Mouse (Mus musculus) heart, adult 2 months (tissue): ENCODE measurements at regions not wholly inside any gene's neighbourhood (a gene's known extent, or its start where the extent isn't known, plus 50 kb on each side); places are given as distances from the start of the nearest gene placed in this dataset.
A peak's percentile ranks its signal among the peaks of the same experiment; 100 is the strongest.

Experiments used
- DNase-seq, 2 experiments: peaks; one replicate each; pipeline ENCODE4 v3.0.0; 2021
- H3K27ac ChIP-seq: fragments of 200-600 bp; 2 replicates; pipeline ENCODE4 v1.8.1; 2022
- H3K27me3 ChIP-seq: fragments of 200-500 bp; 2 replicates; pipeline ENCODE4 v1.6.1; 2012; ENCODE audit warnings: mild to moderate bottlenecking, low read length, inconsistent platforms, mixed read lengths; ENCODE audit not compliant: control insufficient read depth, insufficient read depth
- H3K36me3 ChIP-seq: fragments of 200-500 bp; 2 replicates; pipeline ENCODE4 v1.6.1; 2012; ENCODE audit warnings: low read length, inconsistent platforms; ENCODE audit not compliant: control insufficient read depth, insufficient read depth
- H3K4me1 ChIP-seq: fragments of 200-500 bp; 2 replicates; pipeline ENCODE4 v1.6.1; 2011; ENCODE audit warnings: low read length; ENCODE audit not compliant: control insufficient read depth, insufficient read depth
- H3K4me3 ChIP-seq: fragments of 200-600 bp; 2 replicates; pipeline ENCODE4 v1.8.1; 2022
- H3K79me2 ChIP-seq: fragments of 200-500 bp; replicated peaks from 2 replicates; pipeline ENCODE4 v1.6.1; 2012; ENCODE audit warnings: mild to moderate bottlenecking, inconsistent platforms, low read length, moderate library complexity, mixed read lengths; ENCODE audit not compliant: control insufficient read depth, insufficient read depth
- H3K9ac ChIP-seq: fragments of 200-500 bp; 2 replicates; pipeline ENCODE4 v1.6.1; 2012; ENCODE audit warnings: low read depth, mild to moderate bottlenecking, control low read depth, inconsistent platforms, low read length, mixed read lengths
- CTCF ChIP-seq: fragments of 200-600 bp; IDR thresholded peaks from 2 replicates; pipeline ENCODE4 v1.8.1; 2022; ENCODE audit warnings: antibody characterized with exemption, mild to moderate bottlenecking, moderate library complexity
- EP300 ChIP-seq: fragments of 200-500 bp; IDR thresholded peaks from 2 replicates; pipeline ENCODE4 v1.6.1; 2011; ENCODE audit warnings: low read depth, low read length, control low read depth; ENCODE audit not compliant: insufficient read depth
- POLR2A ChIP-seq: fragments of 200-500 bp; IDR thresholded peaks from 2 replicates; pipeline ENCODE4 v1.6.1; 2011; ENCODE audit warnings: mild to moderate bottlenecking, low read depth, low read length, control low read depth; ENCODE audit not compliant: insufficient read depth
- WGBS: fragments of 180-500 bp; shearing (Covaris S2); methylation state at CpG from one replicate; pipeline ENCODE4 v1.1.7; 2018; 5-methylcytosine and 5-hydroxymethylcytosine counted together
- intact Hi-C: fragments of 180-260 bp; cut with DNase I; formaldehyde crosslinking; loops from one replicate; pipeline ENCODE4 v1.15.1; 2025

GRCm38 (mm10) chr2:68799993-68800740, 61.1 kb upstream of the Cers6 start:
- Histone ChIP-seq H3K79me2 (no peaks in the 10 kb centered on the region), H3K27ac (no peak overlapping the region), H3K9ac (no peak overlapping the region), H3K36me3 (no peaks in the 10 kb centered on the region), H3K4me1 (peaks cover 3% of the 10 kb centered on the region), H3K27me3 (no peaks in the 10 kb centered on the region), H3K4me3 (no peak overlapping the region)
- TF ChIP-seq POLR2A (no peak), CTCF (no peak), EP300 (no peak)
- intact Hi-C loops, result no loop called here
- 75% methylated on average over 10 of the region's 10 CpGs for WGBS
- no peak for DNase-seq

- DNase-seq, result no peak
- Histone ChIP-seq H3K27me3 (no peaks in the 10 kb centered on the region), H3K4me1 (peaks cover 2% of the 10 kb centered on the region), H3K9ac (no peak overlapping the region), H3K4me3 (no peak overlapping the region), H3K27ac (no peak overlapping the region), H3K79me2 (no peaks in the 10 kb centered on the region), H3K36me3 (no peaks in the 10 kb centered on the region)
- TF ChIP-seq POLR2A, result no peak
- TF ChIP-seq CTCF, result no peak
- no peak for TF ChIP-seq EP300
- intact Hi-C loops, result no loop called here
- 98% methylated on average over 6 of the region's 6 CpGs for WGBS
These were observed 57.1 kb upstream of the Cers6 start for GRCm38 (mm10) chr2:68804117-68804516.

GRCm38 (mm10) chr2:68805866-68806265, 55.4 kb upstream of the Cers6 start:
- no peaks in the 10 kb centered on the region for H3K36me3 ChIP-seq
- H3K4me3 ChIP-seq, result no peak overlapping the region; the same call in 1 of the 2 replicates
- H3K27me3 ChIP-seq, result no peaks in the 10 kb centered on the region
- intact Hi-C loops, result no loop called here
- no peak overlapping the region for H3K9ac ChIP-seq
- WGBS, result 27% methylated on average over 3 of the region's 3 CpGs
- no peak for TF ChIP-seq POLR2A
- TF ChIP-seq EP300, result no peak
- TF ChIP-seq CTCF, result no peak
- no peaks in the 10 kb centered on the region for H3K79me2 ChIP-seq
- H3K4me1 ChIP-seq, result peaks cover 2% of the 10 kb centered on the region
- H3K27ac ChIP-seq, result no peak overlapping the region
- peak; percentile 40 to 60 for DNase-seq

- H3K27ac ChIP-seq, result peak overlapping the region; percentile 31; the same call in 1 of the 2 replicates
- no peak for DNase-seq
- no peak overlapping the region for H3K9ac ChIP-seq
- peaks cover 2% of the 10 kb centered on the region for H3K4me1 ChIP-seq
- 40% methylated on average over 10 of the region's 10 CpGs for WGBS
- intact Hi-C loops, result no loop called here
- H3K4me3 ChIP-seq, result no peak overlapping the region; the same call in 1 of the 2 replicates
- no peaks in the 10 kb centered on the region for H3K27me3 ChIP-seq
- no peak for TF ChIP-seq CTCF
- TF ChIP-seq EP300, result no peak
- no peak for TF ChIP-seq POLR2A
- H3K36me3 ChIP-seq, result no peaks in the 10 kb centered on the region
- H3K79me2 ChIP-seq, result no peaks in the 10 kb centered on the region
These were observed 54.8 kb upstream of the Cers6 start for GRCm38 (mm10) chr2:68806311-68806895.
